Comparison of ENCODE assay signal across 12 mouse cellular contexts in genomic region chr12:92200602-92201001, GRCm38 (mm10).
"Had no signal": no experiment of that assay in that cellular context is flagged by ENCODE, and none has a peak within 500 bp of the region (broad histone marks: within the 10 kb centered on the region; RNA-seq: fewer than 3 reads in every experiment).

No protein-coding gene starts in this region.

- DNase-seq: lung, adult 18-20 months; lung, embryonic 14.5 days; lung, postnatal 10 days; lung, postnatal 4 days; midbrain, embryonic 14.5 days; right cerebral cortex, adult 18-20 months; right cerebral cortex, postnatal 25 days; right cerebral cortex, postnatal 4 days; spleen, adult 18-20 months; thymus, adult 18-20 months; thymus, postnatal 14 days; thymus, postnatal 36 days had no signal
